Mouse (Mus musculus) forebrain, embryonic 13.5 days (tissue): ENCODE measurements around the gene Bank1. TPM values are rescaled to one million over a fixed set of nuclear protein-coding genes. Genes with fewer than 3 reads are reported as not detected.
A peak's percentile ranks its signal among the peaks of the same experiment; 100 is the strongest.

ENCODE experiments used
- ATAC-seq: fragments of 200-750 bp; cut with Nextera tagmentation; 2 replicates; pipeline ENCODE4 v1.8.0; 2017
- H3K27ac ChIP-seq: fragments of 300-500 bp; sonication (generic); 2 replicates; pipeline ENCODE4 v1.5.1; 2015; ENCODE audit warnings: inconsistent platforms, mild to moderate bottlenecking, moderate library complexity
- H3K27me3 ChIP-seq: fragments of 300-500 bp; sonication (generic); 2 replicates; pipeline ENCODE4 v1.6.1; 2015; ENCODE audit warnings: mild to moderate bottlenecking, inconsistent platforms
- H3K36me3 ChIP-seq: fragments of 300-500 bp; sonication (generic); 2 replicates; pipeline ENCODE4 v1.6.1; 2015; ENCODE audit warnings: mild to moderate bottlenecking, inconsistent platforms; ENCODE audit not compliant: poor library complexity, severe bottlenecking
- H3K4me1 ChIP-seq: fragments of 300-500 bp; sonication (generic); 2 replicates; pipeline ENCODE4 v1.6.1; 2015; ENCODE audit warnings: inconsistent platforms
- H3K4me2 ChIP-seq: fragments of 300-500 bp; sonication (generic); 2 replicates; pipeline ENCODE4 v1.6.1; 2015; ENCODE audit warnings: inconsistent platforms, mild to moderate bottlenecking, moderate library complexity
- H3K4me3 ChIP-seq: fragments of 300-500 bp; sonication (generic); 2 replicates; pipeline ENCODE4 v1.5.1; 2015; ENCODE audit warnings: mild to moderate bottlenecking, inconsistent platforms
- H3K9ac ChIP-seq: fragments of 300-500 bp; sonication (generic); 2 replicates; pipeline ENCODE4 v1.6.1; 2015; ENCODE audit warnings: mild to moderate bottlenecking, inconsistent platforms
- H3K9me3 ChIP-seq: fragments of 300-500 bp; sonication (generic); replicated peaks from 2 replicates; pipeline ENCODE4 v1.6.1; 2016; ENCODE audit warnings: inconsistent platforms
- WGBS: fragments of 180-500 bp; shearing (Covaris S2); methylation state at CpG from one replicate; pipeline ENCODE4 v1.1.7; 2015; 5-methylcytosine and 5-hydroxymethylcytosine counted together
- polyA plus RNA-seq: library from polyadenylated mRNA; unstranded; fragments of >200 nt; fragmentation: Nextera tagmentation; extraction: Ambion mirVana; gene quantifications from 2 replicates; pipeline ENCODE4 v1.2.1, GENCODE M21; 2015

Gene Bank1
- polyA plus RNA-seq, 1 experiment from 2014 or later, result 0.18 TPM

DNA sequence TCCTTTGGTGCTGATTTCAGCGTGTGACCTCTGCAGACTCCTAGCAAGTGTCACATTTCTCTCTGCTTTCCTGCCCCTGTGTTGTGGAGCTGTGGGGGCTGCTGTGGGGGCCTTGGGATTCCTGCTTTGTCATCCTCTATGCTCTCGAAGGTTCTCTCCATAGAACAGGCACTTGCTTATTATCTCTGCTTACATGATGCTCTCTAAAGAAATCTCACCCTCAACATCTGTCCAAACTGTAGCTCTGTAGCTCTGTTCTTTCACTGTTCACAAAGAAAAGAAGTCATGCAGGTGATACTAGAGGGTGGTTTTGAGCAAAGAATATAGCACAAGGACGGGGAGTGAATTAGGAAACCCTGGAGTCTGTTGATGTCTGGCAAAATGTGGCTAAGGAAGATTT is 288.6 kb downstream of the Bank1 start:
- no peak for ATAC-seq
- no peak overlapping the region for H3K27ac ChIP-seq
- no peak overlapping the region for H3K4me2 ChIP-seq
- H3K9me3 ChIP-seq, result no peaks in the 10 kb centered on the region
- no peaks in the 10 kb centered on the region for H3K4me1 ChIP-seq
- no peaks in the 10 kb centered on the region for H3K36me3 ChIP-seq
- no peak overlapping the region for H3K9ac ChIP-seq
- no peaks in the 10 kb centered on the region for H3K27me3 ChIP-seq
- no peak overlapping the region for H3K4me3 ChIP-seq
- WGBS, result 39% methylated on average over 3 of the region's 3 CpGs

DNA sequence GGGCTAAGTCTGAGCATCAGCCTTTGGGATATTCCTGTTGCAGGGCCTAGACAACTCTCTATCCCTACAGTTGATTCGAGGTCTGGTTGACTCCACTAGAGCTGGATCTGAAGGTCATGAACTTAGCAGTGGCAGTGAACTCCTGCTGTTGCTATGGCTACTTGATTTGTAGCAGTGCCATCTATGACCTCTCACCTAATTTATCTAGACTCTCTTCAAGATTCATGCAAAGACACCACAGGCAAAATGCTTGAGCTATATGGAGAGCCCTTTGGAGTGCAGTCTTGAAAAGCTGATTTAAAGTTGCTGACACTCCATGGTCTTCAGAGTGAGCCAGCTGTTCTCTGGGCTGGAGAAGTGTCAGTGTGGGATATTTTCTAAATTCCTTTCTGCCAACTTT is 290.1 kb downstream of the Bank1 start:
- ATAC-seq, result no peak
- H3K9me3 ChIP-seq, result no peaks in the 10 kb centered on the region
- H3K9ac ChIP-seq, result no peak overlapping the region
- 74% methylated on average over 1 of the region's 1 CpGs for WGBS
- no peaks in the 10 kb centered on the region for H3K36me3 ChIP-seq
- H3K4me3 ChIP-seq, result no peak overlapping the region
- H3K27me3 ChIP-seq, result no peaks in the 10 kb centered on the region
- no peak overlapping the region for H3K4me2 ChIP-seq
- no peak overlapping the region for H3K27ac ChIP-seq
- no peaks in the 10 kb centered on the region for H3K4me1 ChIP-seq

DNA sequence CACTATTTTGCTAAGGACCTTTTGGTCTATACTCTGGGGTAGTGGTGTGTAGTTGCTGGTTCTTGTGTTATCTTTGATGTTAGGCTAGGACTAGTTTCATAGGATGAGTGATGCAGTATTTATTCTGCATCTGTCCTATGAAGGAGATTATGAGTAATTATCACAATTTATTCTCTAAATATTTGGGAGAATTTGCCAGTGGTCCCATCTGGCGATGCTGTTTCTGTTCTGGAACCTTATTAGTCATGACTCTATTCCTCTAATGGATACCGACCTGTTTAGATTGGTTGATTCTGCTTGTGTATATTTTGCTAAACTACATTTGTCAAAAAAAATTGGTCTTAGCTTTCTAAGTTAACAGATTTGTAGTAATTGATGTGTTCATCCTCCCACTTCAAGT is 301.0 kb downstream of the Bank1 start:
- Histone ChIP-seq H3K4me2 (no peak overlapping the region), H3K27ac (no peak overlapping the region), H3K9ac (no peak overlapping the region), H3K4me1 (no peaks in the 10 kb centered on the region), H3K9me3 (no peaks in the 10 kb centered on the region), H3K27me3 (no peaks in the 10 kb centered on the region), H3K4me3 (no peak overlapping the region), H3K36me3 (no peaks in the 10 kb centered on the region)
- WGBS, result 94% methylated on average over 2 of the region's 2 CpGs
- ATAC-seq, result no peak

DNA sequence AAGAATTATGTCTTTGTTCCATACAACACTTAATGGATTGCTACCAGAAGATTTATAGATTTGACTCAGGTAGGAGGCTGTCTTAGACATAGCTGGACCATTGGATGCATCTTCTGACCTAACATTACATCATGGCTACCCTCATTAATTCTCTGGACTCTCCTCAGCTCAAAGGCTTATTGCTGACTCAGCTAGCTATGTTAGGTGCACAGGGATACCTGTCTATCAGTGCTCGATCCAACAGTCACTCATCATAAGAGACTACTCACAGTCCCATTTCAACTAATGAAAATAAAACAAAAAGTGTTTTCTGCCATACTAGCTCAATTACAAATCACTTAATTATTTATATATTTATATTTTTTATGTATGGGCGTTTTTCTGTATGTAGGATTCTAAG is 308.3 kb downstream of the Bank1 start:
- ATAC-seq, result no peak
- Histone ChIP-seq H3K36me3 (no peaks in the 10 kb centered on the region), H3K9me3 (no peaks in the 10 kb centered on the region), H3K27ac (no peak overlapping the region), H3K9ac (no peak overlapping the region), H3K4me1 (no peaks in the 10 kb centered on the region), H3K4me2 (no peak overlapping the region), H3K27me3 (no peaks in the 10 kb centered on the region), H3K4me3 (no peak overlapping the region)
- 95% methylated on average over 2 of the region's 2 CpGs for WGBS

DNA sequence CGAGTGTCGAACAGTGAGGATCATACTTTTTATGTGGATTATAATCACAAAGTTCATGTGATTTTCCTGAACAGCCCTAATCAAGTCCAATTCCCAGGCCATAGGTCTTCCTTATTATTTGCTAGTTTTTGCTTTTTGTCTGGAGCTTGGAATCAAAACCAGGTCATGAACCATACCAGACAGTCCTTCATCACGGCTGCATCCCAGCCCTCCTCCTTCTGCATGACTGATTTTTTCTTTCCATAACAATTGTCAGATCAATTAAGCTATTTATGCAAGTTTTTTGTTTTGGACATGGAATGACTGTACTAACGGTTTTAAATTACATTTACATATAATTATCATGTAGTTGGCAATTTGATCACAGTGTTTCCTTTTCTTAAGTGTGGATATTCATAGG is 315.2 kb downstream of the Bank1 start:
- no peak overlapping the region for H3K4me3 ChIP-seq
- ATAC-seq, result no peak
- whole genome bisulfite sequencing, result 67% methylated on average over 4 of the region's 4 CpGs

DNA sequence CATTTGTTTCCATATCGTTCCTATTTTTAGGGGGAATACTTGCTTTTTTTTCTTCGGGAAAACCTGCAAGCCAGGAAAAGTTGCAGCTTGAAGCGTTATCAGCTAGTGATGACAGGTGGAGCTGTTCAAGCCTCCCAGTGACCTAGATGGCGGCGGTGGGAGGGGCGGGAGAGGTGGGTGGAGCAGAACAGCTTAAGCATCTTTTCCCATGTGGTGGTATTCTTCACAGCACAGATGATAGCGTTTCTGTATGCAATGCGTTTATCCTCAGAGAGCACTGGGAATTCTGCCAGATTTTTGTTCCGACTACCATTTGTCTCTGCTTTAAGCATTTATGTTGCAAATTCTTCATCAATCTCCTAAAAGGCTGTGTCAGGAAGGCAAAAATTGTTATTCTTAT is 318.0 kb downstream of the Bank1 start:
- Histone ChIP-seq H3K4me1 (peaks cover 11% of the 10 kb centered on the region; the same call in 1 of the 2 replicates), H3K4me3 (no peak overlapping the region), H3K27me3 (no peaks in the 10 kb centered on the region), H3K27ac (no peak overlapping the region), H3K9me3 (no peaks in the 10 kb centered on the region), H3K9ac (no peak overlapping the region), H3K36me3 (no peaks in the 10 kb centered on the region), H3K4me2 (peak overlapping the region; percentile 34; the same call in 1 of the 2 replicates)
- WGBS, result 28% methylated on average over 9 of the region's 9 CpGs
- ATAC-seq, result peak; percentile 94

More for the DNA sequence above, 315.2 kb downstream of the Bank1 start:
- Histone ChIP-seq H3K36me3 (no peaks in the 10 kb centered on the region), H3K9me3 (no peaks in the 10 kb centered on the region), H3K9ac (no peak overlapping the region), H3K4me1 (peaks cover 11% of the 10 kb centered on the region; the same call in 1 of the 2 replicates), H3K4me2 (no peak overlapping the region), H3K27me3 (no peaks in the 10 kb centered on the region), H3K27ac (no peak overlapping the region)

DNA sequence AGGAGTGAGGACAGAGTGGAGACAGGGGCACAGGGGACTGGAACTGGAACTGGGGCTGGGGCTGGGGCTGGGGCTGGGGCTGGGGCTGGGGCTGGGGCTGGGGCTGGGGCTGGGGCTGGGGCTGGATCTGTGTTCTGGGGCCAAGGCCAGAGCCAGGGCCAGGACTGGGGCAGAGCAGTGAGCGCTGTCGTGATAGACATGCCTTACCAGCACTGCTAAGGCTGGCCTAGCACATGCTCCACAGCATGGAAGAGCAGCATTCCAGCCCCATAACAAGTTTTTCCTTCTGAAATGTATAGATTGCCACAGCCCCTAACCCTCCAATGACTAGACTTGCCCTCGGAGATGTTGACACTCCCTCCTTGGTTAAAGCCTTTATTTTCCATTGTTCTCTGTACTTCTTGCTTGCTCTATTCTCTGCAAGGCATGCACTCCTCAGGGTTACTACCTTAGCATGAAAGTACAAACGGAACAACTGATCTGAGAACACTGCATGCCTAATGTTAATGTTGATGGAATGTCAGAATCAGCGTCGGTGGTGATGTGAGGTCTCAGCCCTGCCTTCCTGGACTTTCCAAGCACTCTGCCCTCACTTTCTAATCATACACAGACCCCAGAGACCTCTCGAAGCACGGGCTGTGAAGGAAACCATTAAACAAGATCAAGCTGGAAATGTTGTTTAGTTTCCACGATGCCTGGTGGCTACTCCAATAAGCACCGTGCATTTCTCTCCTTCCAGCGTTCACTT is 318.6 kb downstream of the Bank1 start:
- Histone ChIP-seq H3K9ac (no peak overlapping the region), H3K27ac (no peak overlapping the region; the same call in 1 of the 2 replicates), H3K9me3 (no peaks in the 10 kb centered on the region), H3K27me3 (no peaks in the 10 kb centered on the region), H3K36me3 (no peaks in the 10 kb centered on the region), H3K4me1 (peaks cover 11% of the 10 kb centered on the region; the same call in 1 of the 2 replicates), H3K4me2 (0 out of 2 replicates have a peak overlapping the region, but pooled peaks have one; percentile 34), H3K4me3 (no peak overlapping the region)
- 74% methylated on average over 11 of the region's 11 CpGs for WGBS
- ATAC-seq, result peak; percentile 42
